Mouse (Mus musculus) cerebellum, postnatal 36 days (tissue): ENCODE measurements around the gene Alppl2.

Experiments
- DNase-seq, 2 experiments: peaks; one replicate each; pipeline ENCODE4 v3.0.0; 2021 to 2022; ENCODE audit warnings: mixed read lengths in 2 of 2

The Alppl2 gene

DNA sequence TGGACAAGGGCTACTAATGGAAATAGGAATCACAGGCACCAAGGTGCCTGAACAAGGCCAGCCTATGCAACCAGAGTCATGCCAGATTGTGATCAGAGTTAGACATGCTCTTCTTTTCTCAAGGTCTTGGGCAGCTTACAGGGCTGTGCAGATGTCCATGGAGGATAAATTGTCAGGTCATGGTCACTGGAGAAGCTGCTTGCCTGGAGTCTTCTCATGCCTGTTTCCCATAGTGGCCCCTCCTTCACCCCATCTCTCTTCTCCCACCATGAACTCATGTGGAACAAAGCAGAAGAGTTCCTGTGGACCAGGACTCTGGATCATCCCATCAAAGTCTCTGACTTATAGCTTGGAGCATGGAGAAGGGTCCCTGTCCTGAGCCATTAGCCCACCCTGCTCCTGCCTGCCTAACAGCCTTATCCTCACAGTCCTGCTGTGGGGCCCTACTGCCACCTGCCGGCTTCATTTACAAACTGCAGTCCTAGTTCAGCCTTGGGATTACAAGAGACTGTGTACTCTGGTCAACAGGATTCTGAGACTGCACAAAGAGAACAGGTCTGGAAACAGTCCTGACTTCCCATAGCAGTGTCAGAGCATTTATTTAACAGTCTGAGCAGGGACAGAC is 47.8 kb downstream of the Alppl2 start:
- DNase-seq, result peak; percentile 80 to 84

DNA sequence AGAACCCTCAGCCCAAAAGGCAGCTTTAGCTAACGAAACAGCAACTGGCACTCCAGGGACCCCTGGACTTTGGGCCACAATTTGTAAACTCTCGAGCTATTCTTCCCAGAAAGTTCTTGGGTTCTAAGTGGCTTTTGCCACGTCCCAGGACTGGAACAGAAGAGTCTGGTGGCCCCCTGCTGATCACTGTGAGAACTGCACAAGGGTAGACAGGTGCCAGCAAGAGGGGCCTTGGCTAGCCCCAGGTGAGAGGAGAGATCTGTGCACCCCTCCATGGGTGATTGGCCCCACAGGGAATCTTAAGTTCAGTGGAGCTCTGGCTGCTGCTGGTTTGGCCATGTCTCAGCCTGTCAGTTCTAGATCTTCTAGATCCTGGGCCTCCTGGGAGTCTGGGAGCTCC is 48.6 kb downstream of the Alppl2 start:
- DNase-seq, result peak; percentile 70 to 72

DNA sequence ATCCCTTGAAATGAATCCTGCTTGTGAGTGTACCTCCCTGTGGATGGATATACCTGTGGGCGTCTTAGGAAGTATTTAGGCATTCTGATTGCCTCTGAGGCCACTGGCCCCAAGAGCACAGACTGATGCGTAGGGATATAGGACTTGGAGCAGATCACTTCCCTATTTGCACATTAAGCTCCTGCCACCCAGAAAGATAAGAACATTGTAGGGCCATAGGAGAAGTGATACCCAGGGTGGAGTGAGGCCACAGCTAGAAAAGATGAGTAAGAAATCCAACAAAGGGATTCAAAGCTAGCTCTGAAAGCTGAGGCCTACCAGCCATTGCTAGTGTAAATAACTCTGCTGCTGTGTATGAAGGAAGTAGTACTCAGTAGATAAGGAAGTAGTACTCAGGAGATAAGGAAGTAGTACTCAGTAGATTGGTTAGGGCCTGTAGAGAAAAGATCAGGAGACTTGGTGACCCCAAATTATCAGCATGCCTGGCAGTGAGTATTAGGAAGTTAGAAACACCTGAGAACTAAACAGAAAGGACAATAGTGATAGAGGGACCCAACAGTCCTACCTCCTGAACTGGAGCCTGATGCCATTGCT is 51.2 kb downstream of the Alppl2 start:
- DNase-seq, result no peak
